Comparison of ENCODE assay signal across 9 mouse cellular contexts in genomic region chr5:111364533-111364932, GRCm38 (mm10). TPM values are rescaled to one million over a fixed set of nuclear protein-coding genes. Genes with fewer than 3 reads are reported as not detected.
DNase-seq lines count a peak whose midpoint lies in the region; ATAC-seq and TF ChIP-seq lines count a peak whose summit lies in the region.
"Had no signal": no experiment of that assay in that cellular context is flagged by ENCODE, and none has a peak within 500 bp of the region (broad histone marks: within the 10 kb centered on the region; RNA-seq: fewer than 3 reads in every experiment).

No protein-coding gene starts in this region.

- no peaks in the 10 kb centered on the region for H3K9me3 ChIP-seq in heart, embryonic 12.5 days (replicated peaks)
- no peaks in the 10 kb centered on the region for H3K9me3 ChIP-seq in hindbrain, embryonic 13.5 days
- H3K9me3 ChIP-seq: embryonic facial prominence, embryonic 12.5 days had no signal

- H3K79me2 ChIP-seq in heart, adult 2 months (replicated peaks; ENCODE audit: control insufficient read depth, insufficient read depth, low read length) = no peaks in the 10 kb centered on the region

- no peaks in the 10 kb centered on the region for H3K4me1 ChIP-seq in heart, adult 2 months (ENCODE audit: control insufficient read depth, insufficient read depth, low read length)
- 0 out of 2 replicates have a peak, but pooled peaks cover 4% of the 10 kb centered on the region for H3K4me1 ChIP-seq in heart, embryonic 12.5 days (replicated peaks)
- peaks cover 42% of the 10 kb centered on the region for H3K4me1 ChIP-seq in hindbrain, embryonic 13.5 days (replicated peaks)

- WGBS in heart, adult 2 months = 45% methylated on average over 3 of the region's 3 CpGs
- WGBS in heart, embryonic 12.5 days = 48% methylated on average over 3 of the region's 3 CpGs
- 37% methylated on average over 3 of the region's 3 CpGs for WGBS in hindbrain, embryonic 13.5 days

- TF ChIP-seq EP300 in heart, adult 2 months (IDR thresholded peaks at IDR 0.05; ENCODE audit: insufficient read depth, low read depth, low read length) = no peak

- ATAC-seq in heart, embryonic 12.5 days (ENCODE audit: insufficient number of reproducible peaks, low FRiP score) = no peak
- no peak for ATAC-seq in hindbrain, embryonic 13.5 days (ENCODE audit: low FRiP score)

- no peak overlapping the region for H3K4me2 ChIP-seq in heart, embryonic 12.5 days
- no peak overlapping the region for H3K4me2 ChIP-seq in hindbrain, embryonic 13.5 days
- H3K4me2 ChIP-seq: embryonic facial prominence, embryonic 12.5 days had no signal

- peak; percentile 80 for TF ChIP-seq CTCF in heart, adult 2 months (IDR thresholded peaks at IDR 0.05)

- intact Hi-C loops in heart, adult 2 months (cut with DNase I) = no loop called here
- intact Hi-C loops in heart, postnatal 14 days (cut with DNase I) = loop anchor here (5.0 kb wide), 1 partner anchor 793 kb away; no protein-coding TSS in a partner anchor

- no peaks in the 10 kb centered on the region for H3K36me3 ChIP-seq in heart, adult 2 months (ENCODE audit: control insufficient read depth, insufficient read depth, low read length)
- H3K36me3 ChIP-seq in heart, embryonic 12.5 days = peaks cover 50% of the 10 kb centered on the region
- peaks cover 11% of the 10 kb centered on the region; the same call in 1 of the 2 replicates for H3K36me3 ChIP-seq in splenic B cell, adult 2 months (ENCODE audit: control insufficient read depth, insufficient read depth, low read length, poor library complexity, severe bottlenecking)
- H3K36me3 ChIP-seq in hindbrain, embryonic 13.5 days = peaks cover 24% of the 10 kb centered on the region

- H3K4me3 ChIP-seq in heart, adult 2 months = no peak overlapping the region
- H3K4me3 ChIP-seq in heart, embryonic 12.5 days = no peak overlapping the region
- no peak overlapping the region for H3K4me3 ChIP-seq in hindbrain, embryonic 13.5 days
- H3K4me3 ChIP-seq: embryonic facial prominence, embryonic 12.5 days had no signal

- H3K9ac ChIP-seq in heart, adult 2 months (ENCODE audit: low read depth, low read length) = no peak overlapping the region
- H3K9ac ChIP-seq in heart, embryonic 12.5 days = no peak overlapping the region
- H3K9ac ChIP-seq in hindbrain, embryonic 13.5 days = no peak overlapping the region
- H3K9ac ChIP-seq: embryonic facial prominence, embryonic 12.5 days had no signal

- no peak overlapping the region for H3K27ac ChIP-seq in heart, adult 2 months
- H3K27ac ChIP-seq in heart, embryonic 12.5 days (ENCODE audit: poor library complexity, severe bottlenecking) = no peak overlapping the region
- H3K27ac ChIP-seq in hindbrain, embryonic 13.5 days = no peak overlapping the region
- H3K27ac ChIP-seq: embryonic facial prominence, embryonic 12.5 days had no signal

- no peak for TF ChIP-seq POLR2A in heart, adult 2 months (IDR thresholded peaks at IDR 0.05; ENCODE audit: insufficient read depth, low read depth, low read length)

- DNase-seq in heart, adult 2 months = no peak
- peak; percentile 47 for DNase-seq in ovary, postnatal 14 days (ENCODE audit: low spot score)
- no peak for DNase-seq in ovary, postnatal 10 days (ENCODE audit: low spot score)
- peak; percentile 28 for DNase-seq in WW6 (ENCODE audit: low read depth, low spot score)
- DNase-seq in heart, postnatal 14 days = peak; percentile 30 to 69
- DNase-seq in splenic B cell, adult 2 months (ENCODE audit: low read depth, low spot score) = peak; percentile 60

- H3K27me3 ChIP-seq in heart, adult 2 months (ENCODE audit: control insufficient read depth, insufficient read depth, low read length) = no peaks in the 10 kb centered on the region
- H3K27me3 ChIP-seq in heart, embryonic 12.5 days (replicated peaks) = no peaks in the 10 kb centered on the region
- H3K27me3 ChIP-seq in splenic B cell, adult 2 months (ENCODE audit: control insufficient read depth, insufficient read depth, low read length, poor library complexity, severe bottlenecking) = no peaks in the 10 kb centered on the region
- no peaks in the 10 kb centered on the region for H3K27me3 ChIP-seq in hindbrain, embryonic 13.5 days
- H3K27me3 ChIP-seq: embryonic facial prominence, embryonic 12.5 days had no signal

RNA-seq across cellular contexts. Expression of gene Pitpnb, which starts 34.0 kb away (rescaled TPM):
- total RNA-seq in heart, adult 2 months (2021) = 10 to 100 TPM; 39.4 to 41.9 TPM
- 32.4 and 41.1 TPM in 2 replicates for polyA plus RNA-seq in heart, adult 2 months (2012; rRNA removed)
- polyA plus RNA-seq in heart, embryonic 12.5 days (2016; fragmentation: Nextera tagmentation; extraction: Ambion mirVana) = 79.9 and 84.3 TPM in 2 replicates
- total RNA-seq in heart, postnatal 14 days (2021) = 10 to 100 TPM; 44.5 to 45.1 TPM
- polyA plus RNA-seq in hindbrain, embryonic 13.5 days (2015; fragmentation: Nextera tagmentation; extraction: Ambion mirVana) = 96.3 and 96.8 TPM in 2 replicates

RNA-seq across cellular contexts. Expression of gene Mn1, which starts 52.6 kb away (rescaled TPM):
- 10 to 100 TPM; 18.7 to 23.9 TPM for total RNA-seq in heart, adult 2 months (2021)
- polyA plus RNA-seq in heart, adult 2 months (2012; rRNA removed) = 4.8 and 5.5 TPM in 2 replicates
- 8.0 and 8.2 TPM in 2 replicates for polyA plus RNA-seq in heart, embryonic 12.5 days (2016; fragmentation: Nextera tagmentation; extraction: Ambion mirVana)
- 10 to 100 TPM; 17.3 to 18.3 TPM for total RNA-seq in heart, postnatal 14 days (2021)
- polyA plus RNA-seq in hindbrain, embryonic 13.5 days (2015; fragmentation: Nextera tagmentation; extraction: Ambion mirVana) = 46.7 and 49.2 TPM in 2 replicates

Comparison
In these comparisons a context has a peak if more than half of its experiments do, and no peak if none do; other contexts are left out.
1. DNase-seq: peak in ovary, postnatal 14 days (single experiment), WW6 (single experiment), heart, postnatal 14 days (2 of 2) and splenic B cell, adult 2 months (single experiment); none in heart, adult 2 months (0 of 2) and ovary, postnatal 10 days (single experiment).